Mouse (Mus musculus) embryonic facial prominence, embryonic 14.5 days (tissue): Measurements from ENCODE around the gene Arhgap10. TPM values are rescaled to one million over a fixed set of nuclear protein-coding genes. Genes with fewer than 3 reads are reported as not detected.

ENCODE experiments used
- ATAC-seq: fragments of 200-750 bp; cut with Nextera tagmentation; 2 replicates; pipeline ENCODE4 v1.8.0; 2017; ENCODE audit warnings: low read depth, moderate number of reproducible peaks, moderate TSS enrichment
- DNase-seq: peaks from one replicate; pipeline ENCODE4 v3.0.0-alpha.2; 2015; ENCODE audit warnings: low spot score
- H3K27ac ChIP-seq: fragments of 300-500 bp; sonication (generic); replicated peaks from 2 replicates; pipeline ENCODE4 v1.5.1; 2014; ENCODE audit warnings: low read depth, mild to moderate bottlenecking, low read length, moderate library complexity
- H3K27me3 ChIP-seq: fragments of 300-500 bp; sonication (generic); replicated peaks from 2 replicates; pipeline ENCODE4 v1.6.1; 2014; ENCODE audit warnings: low read length; ENCODE audit not compliant: control insufficient read depth, insufficient read depth
- H3K36me3 ChIP-seq: fragments of 300-500 bp; sonication (generic); 2 replicates; pipeline ENCODE4 v1.6.1; 2014; ENCODE audit warnings: low read length, mixed read lengths; ENCODE audit not compliant: control insufficient read depth, insufficient read depth
- H3K4me1 ChIP-seq: fragments of 300-500 bp; sonication (generic); 2 replicates; pipeline ENCODE4 v1.6.1; 2014; ENCODE audit warnings: antibody characterized with exemption, low read length; ENCODE audit not compliant: control insufficient read depth, insufficient read depth
- H3K4me2 ChIP-seq: fragments of 300-500 bp; sonication (generic); 2 replicates; pipeline ENCODE4 v1.6.1; 2014; ENCODE audit warnings: low read depth, mild to moderate bottlenecking, low read length, moderate library complexity, mixed read lengths
- H3K4me3 ChIP-seq: fragments of 300-500 bp; sonication (generic); 2 replicates; pipeline ENCODE4 v1.5.1; 2014; ENCODE audit warnings: low read depth, mild to moderate bottlenecking, low read length
- H3K9ac ChIP-seq: fragments of 300-500 bp; sonication (generic); 2 replicates; pipeline ENCODE4 v1.6.1; 2014; ENCODE audit warnings: low read depth, mild to moderate bottlenecking, low read length, moderate library complexity, mixed read lengths
- H3K9me3 ChIP-seq: fragments of 300-500 bp; sonication (generic); 2 replicates; pipeline ENCODE4 v1.6.1; 2016; ENCODE audit warnings: low read length; ENCODE audit not compliant: control insufficient read depth
- WGBS: fragments of 180-500 bp; shearing (Covaris S2); extraction: QIAGEN DNeasy Blood & Tissue Kit; methylation state at CpG from one replicate; pipeline ENCODE4 v1.1.7; 2014; 5-methylcytosine and 5-hydroxymethylcytosine counted together
- polyA plus RNA-seq: library from polyadenylated mRNA; unstranded; fragments of >200 nt; fragmentation: Nextera tagmentation; extraction: Ambion mirVana; gene quantifications from 2 replicates; pipeline ENCODE4 v1.2.1, GENCODE M21; 2014

Gene Arhgap10
- polyA plus RNA-seq, 1 experiment from 2014 or later: 25.9 TPM

GRCm38 (mm10) chr8:77473773-77474172 is 44.0 kb downstream of the Arhgap10 start:
- H3K27me3 ChIP-seq: no peaks in the 10 kb centered on the region
- H3K9me3 ChIP-seq: no peaks in the 10 kb centered on the region
- peak; percentile 32; the same call in 1 of the 2 replicates for ATAC-seq
- no peak overlapping the region for H3K9ac ChIP-seq
- DNase-seq: no peak
- H3K4me1 ChIP-seq: peaks cover 24% of the 10 kb centered on the region
- no peaks in the 10 kb centered on the region for H3K36me3 ChIP-seq
- no peak overlapping the region for H3K4me2 ChIP-seq
- 23% methylated on average over 7 of the region's 7 CpGs for WGBS
- no peak overlapping the region; the same call in 1 of the 2 replicates for H3K27ac ChIP-seq
- H3K4me3 ChIP-seq: no peak overlapping the region

- Histone ChIP-seq H3K9ac (no peak overlapping the region), H3K4me3 (no peak overlapping the region), H3K4me2 (no peak overlapping the region), H3K4me1 (peaks cover 20% of the 10 kb centered on the region), H3K36me3 (no peaks in the 10 kb centered on the region), H3K27ac (no peak overlapping the region; the same call in 1 of the 2 replicates), H3K27me3 (no peaks in the 10 kb centered on the region), H3K9me3 (no peaks in the 10 kb centered on the region)
- 41% methylated on average over 6 of the region's 6 CpGs for WGBS
- DNase-seq (peak; percentile 75), ATAC-seq (peak; percentile 77)
Observed at GRCm38 (mm10) chr8:77473373-77473772, 44.4 kb downstream of the Arhgap10 start.

GRCm38 (mm10) chr8:77461392-77461791 is 56.4 kb downstream of the Arhgap10 start:
- no peak for DNase-seq
- 83% methylated on average over 6 of the region's 6 CpGs for WGBS

GRCm38 (mm10) chr8:77460363-77460762 is 57.4 kb downstream of the Arhgap10 start:
- DNase-seq: no peak
- no peak overlapping the region for H3K4me2 ChIP-seq
- no peak overlapping the region for H3K9ac ChIP-seq
- H3K27me3 ChIP-seq: no peaks in the 10 kb centered on the region
- 0 out of 2 replicates have a peak, but pooled peaks cover under 1% of the 10 kb centered on the region for H3K36me3 ChIP-seq
- H3K4me1 ChIP-seq: no peaks in the 10 kb centered on the region
- no peak overlapping the region for H3K27ac ChIP-seq
- no peak overlapping the region for H3K4me3 ChIP-seq
- no peak for ATAC-seq
- H3K9me3 ChIP-seq: no peaks in the 10 kb centered on the region
- WGBS: 78% methylated on average over 2 of the region's 2 CpGs

More at GRCm38 (mm10) chr8:77461392-77461791, 56.4 kb downstream of the Arhgap10 start:
- Histone ChIP-seq H3K4me1 (no peaks in the 10 kb centered on the region), H3K36me3 (no peaks in the 10 kb centered on the region), H3K27me3 (no peaks in the 10 kb centered on the region), H3K4me3 (no peak overlapping the region), H3K9me3 (no peaks in the 10 kb centered on the region), H3K27ac (no peak overlapping the region), H3K9ac (no peak overlapping the region), H3K4me2 (no peak overlapping the region)
- ATAC-seq: no peak

- H3K27ac ChIP-seq: 0 out of 2 replicates have a peak overlapping the region, but pooled peaks have one; percentile 10
- H3K36me3 ChIP-seq: 0 out of 2 replicates have a peak, but pooled peaks cover 4% of the 10 kb centered on the region
- 57% methylated on average over 7 of the region's 7 CpGs for WGBS
- H3K4me1 ChIP-seq: no peaks in the 10 kb centered on the region
- ATAC-seq (no peak), DNase-seq (no peak)
- H3K4me2 ChIP-seq: no peak overlapping the region
- H3K4me3 ChIP-seq: no peak overlapping the region
- no peak overlapping the region for H3K9ac ChIP-seq
- no peaks in the 10 kb centered on the region for H3K27me3 ChIP-seq
- no peaks in the 10 kb centered on the region for H3K9me3 ChIP-seq
Observed at GRCm38 (mm10) chr8:77459696-77460095, 58.1 kb downstream of the Arhgap10 start.

GRCm38 (mm10) chr8:77458575-77458974 is 59.2 kb downstream of the Arhgap10 start:
- H3K4me1 ChIP-seq: no peaks in the 10 kb centered on the region
- no peak overlapping the region for H3K4me3 ChIP-seq
- no peak overlapping the region for H3K27ac ChIP-seq
- H3K9me3 ChIP-seq: no peaks in the 10 kb centered on the region
- H3K27me3 ChIP-seq: no peaks in the 10 kb centered on the region
- H3K36me3 ChIP-seq: 0 out of 2 replicates have a peak, but pooled peaks cover 4% of the 10 kb centered on the region
- no peak overlapping the region for H3K4me2 ChIP-seq
- DNase-seq: peak; percentile 51
- ATAC-seq: no peak
- H3K9ac ChIP-seq: no peak overlapping the region
- 78% methylated on average over 4 of the region's 4 CpGs for WGBS

GRCm38 (mm10) chr8:77456263-77456662 is 61.5 kb downstream of the Arhgap10 start:
- H3K27ac ChIP-seq: no peak overlapping the region
- no peaks in the 10 kb centered on the region for H3K4me1 ChIP-seq
- no peak overlapping the region for H3K9ac ChIP-seq
- H3K27me3 ChIP-seq: no peaks in the 10 kb centered on the region
- WGBS: 87% methylated on average over 6 of the region's 6 CpGs
- ATAC-seq: no peak
- no peak overlapping the region for H3K4me3 ChIP-seq
- H3K4me2 ChIP-seq: no peak overlapping the region
- H3K36me3 ChIP-seq: 0 out of 2 replicates have a peak, but pooled peaks cover 6% of the 10 kb centered on the region
- H3K9me3 ChIP-seq: peaks cover 3% of the 10 kb centered on the region; the same call in 1 of the 2 replicates
- DNase-seq: no peak

GRCm38 (mm10) chr8:77453836-77454235 is 63.9 kb downstream of the Arhgap10 start:
- WGBS: 89% methylated on average over 9 of the region's 9 CpGs
- no peak for DNase-seq
- no peaks in the 10 kb centered on the region for H3K27me3 ChIP-seq

More at GRCm38 (mm10) chr8:77453836-77454235, 63.9 kb downstream of the Arhgap10 start:
- Histone ChIP-seq H3K9ac (no peak overlapping the region), H3K4me2 (no peak overlapping the region), H3K9me3 (peaks cover 23% of the 10 kb centered on the region), H3K27ac (no peak overlapping the region), H3K36me3 (peaks cover 24% of the 10 kb centered on the region), H3K4me1 (no peaks in the 10 kb centered on the region), H3K4me3 (no peak overlapping the region)
- ATAC-seq: no peak
